Mouse (Mus musculus): ENCODE results near the gene Slc25a39. TPM values are rescaled to one million over a fixed set of nuclear protein-coding genes. Genes with fewer than 3 reads are reported as not detected.

The Slc25a39 gene
- polyA plus RNA-seq, 1 experiment from 2014 or later: 174 TPM

Small RNA genes lying within 50 kb of the gene (microRNA-seq; reads per million reads assigned to microRNA genes)
- not detected for gene Mir6930

Other genes with a start within 250 kb of the Slc25a39 start
- 103 TPM in 2 replicates for gene Lsm12, start 222.7 kb downstream of the Slc25a39 start, polyA plus RNA-seq (2016; fragmentation: Nextera tagmentation; extraction: Ambion mirVana)
- gene G6pc3, start 218.3 kb downstream of the Slc25a39 start, polyA plus RNA-seq (2016; fragmentation: Nextera tagmentation; extraction: Ambion mirVana): 36.6 and 36.8 TPM in 2 replicates
- 58.1 and 64.3 TPM in 2 replicates for gene Hdac5, start 177.8 kb downstream of the Slc25a39 start, polyA plus RNA-seq (2016; fragmentation: Nextera tagmentation; extraction: Ambion mirVana)
- gene BC030867, start 159.1 kb downstream of the Slc25a39 start, polyA plus RNA-seq (2016; fragmentation: Nextera tagmentation; extraction: Ambion mirVana): 21.7 and 23.5 TPM in 2 replicates
- gene Asb16, start 139.2 kb downstream of the Slc25a39 start, polyA plus RNA-seq (2016; fragmentation: Nextera tagmentation; extraction: Ambion mirVana): 0.16 and 0.19 TPM in 2 replicates
- 47.4 and 48.9 TPM in 2 replicates for gene Tmub2, start 123.0 kb downstream of the Slc25a39 start, polyA plus RNA-seq (2016; fragmentation: Nextera tagmentation; extraction: Ambion mirVana)
- 22.3 and 22.9 TPM in 2 replicates for gene Atxn7l3, start 111.3 kb downstream of the Slc25a39 start, polyA plus RNA-seq (2016; fragmentation: Nextera tagmentation; extraction: Ambion mirVana)
- gene Ubtf, start 88.2 kb downstream of the Slc25a39 start, polyA plus RNA-seq (2016; fragmentation: Nextera tagmentation; extraction: Ambion mirVana): 101 TPM in 2 replicates
- 22.6 and 25.0 TPM in 2 replicates for gene Slc4a1, start 41.7 kb downstream of the Slc25a39 start, polyA plus RNA-seq (2016; fragmentation: Nextera tagmentation; extraction: Ambion mirVana)
- 1.7 and 2.3 TPM in 2 replicates for gene Rundc3a, start 14.5 kb downstream of the Slc25a39 start, polyA plus RNA-seq (2016; fragmentation: Nextera tagmentation; extraction: Ambion mirVana)
- gene Grn, start 22.4 kb upstream of the Slc25a39 start, polyA plus RNA-seq (2016; fragmentation: Nextera tagmentation; extraction: Ambion mirVana): 101 and 106 TPM in 2 replicates
- gene Fam171a2, start 39.7 kb upstream of the Slc25a39 start, polyA plus RNA-seq (2016; fragmentation: Nextera tagmentation; extraction: Ambion mirVana): 9.7 and 10.7 TPM in 2 replicates
- gene Itga2b, start 62.2 kb upstream of the Slc25a39 start, polyA plus RNA-seq (2016; fragmentation: Nextera tagmentation; extraction: Ambion mirVana): 6.9 and 7.0 TPM in 2 replicates
- 66.5 and 77.6 TPM in 2 replicates for gene Gpatch8, start 148.4 kb upstream of the Slc25a39 start, polyA plus RNA-seq (2016; fragmentation: Nextera tagmentation; extraction: Ambion mirVana)
- gene Gm11627, start 171.5 kb upstream of the Slc25a39 start, polyA plus RNA-seq (2016; fragmentation: Nextera tagmentation; extraction: Ambion mirVana): 5.3 and 7.4 TPM in 2 replicates
- 77.9 and 82.7 TPM in 2 replicates for gene Fzd2, start 196.4 kb upstream of the Slc25a39 start, polyA plus RNA-seq (2016; fragmentation: Nextera tagmentation; extraction: Ambion mirVana)

Measured in limb, embryonic 12.5 days (tissue).